Mouse (Mus musculus) liver, embryonic 16.5 days (tissue): ENCODE results near the gene Pcbp3. TPM values are rescaled to one million over a fixed set of nuclear protein-coding genes. Genes with fewer than 3 reads are reported as not detected.

Experiments used
- ATAC-seq: fragments of 200-750 bp; cut with Nextera tagmentation; 2 replicates; pipeline ENCODE4 v1.8.0; 2017; ENCODE audit warnings: low read depth, mild to moderate bottlenecking, moderate number of reproducible peaks, moderate library complexity
- H3K27ac ChIP-seq: fragments of 300-500 bp; sonication (generic); 2 replicates; pipeline ENCODE4 v1.5.1; 2014; ENCODE audit warnings: mild to moderate bottlenecking, low read length
- H3K27me3 ChIP-seq: fragments of 300-500 bp; sonication (generic); 2 replicates; pipeline ENCODE4 v1.6.1; 2014; ENCODE audit warnings: low read depth, low read length, mixed read lengths; ENCODE audit not compliant: control insufficient read depth, insufficient read depth
- H3K36me3 ChIP-seq: fragments of 300-500 bp; sonication (generic); 2 replicates; pipeline ENCODE4 v1.6.1; 2014; ENCODE audit warnings: mild to moderate bottlenecking; ENCODE audit not compliant: control insufficient read depth, insufficient read depth
- H3K4me1 ChIP-seq: fragments of 300-500 bp; sonication (generic); 2 replicates; pipeline ENCODE4 v1.6.1; 2014; ENCODE audit warnings: low read depth, low read length, mixed read lengths; ENCODE audit not compliant: control insufficient read depth
- H3K4me2 ChIP-seq: fragments of 300-500 bp; sonication (generic); 2 replicates; pipeline ENCODE4 v1.6.1; 2014; ENCODE audit warnings: low read depth, low read length, mixed read lengths
- H3K4me3 ChIP-seq: fragments of 300-500 bp; sonication (generic); 2 replicates; pipeline ENCODE4 v1.5.1; 2014; ENCODE audit warnings: low read depth, mild to moderate bottlenecking, low read length
- H3K9ac ChIP-seq: fragments of 300-500 bp; sonication (generic); 2 replicates; pipeline ENCODE4 v1.6.1; 2014; ENCODE audit warnings: low read depth, low read length
- H3K9me3 ChIP-seq: fragments of 300-500 bp; sonication (generic); replicated peaks from 2 replicates; pipeline ENCODE4 v1.6.1; 2016; ENCODE audit warnings: low read length; ENCODE audit not compliant: control insufficient read depth
- WGBS: fragments of 180-500 bp; shearing (Covaris S2); extraction: QIAGEN DNeasy Blood & Tissue Kit; methylation state at CpG from one replicate; pipeline ENCODE4 v1.1.7; 2014; ENCODE audit not compliant: insufficient replicate concordance; 5-methylcytosine and 5-hydroxymethylcytosine counted together
- polyA plus RNA-seq: library from polyadenylated mRNA; unstranded; fragments of >200 nt; fragmentation: Nextera tagmentation; extraction: Ambion mirVana; gene quantifications from 2 replicates; pipeline ENCODE4 v1.2.1, GENCODE M21; 2015

Gene Pcbp3
- polyA plus RNA-seq, 1 experiment from 2014 or later, result 3.8 TPM

DNA sequence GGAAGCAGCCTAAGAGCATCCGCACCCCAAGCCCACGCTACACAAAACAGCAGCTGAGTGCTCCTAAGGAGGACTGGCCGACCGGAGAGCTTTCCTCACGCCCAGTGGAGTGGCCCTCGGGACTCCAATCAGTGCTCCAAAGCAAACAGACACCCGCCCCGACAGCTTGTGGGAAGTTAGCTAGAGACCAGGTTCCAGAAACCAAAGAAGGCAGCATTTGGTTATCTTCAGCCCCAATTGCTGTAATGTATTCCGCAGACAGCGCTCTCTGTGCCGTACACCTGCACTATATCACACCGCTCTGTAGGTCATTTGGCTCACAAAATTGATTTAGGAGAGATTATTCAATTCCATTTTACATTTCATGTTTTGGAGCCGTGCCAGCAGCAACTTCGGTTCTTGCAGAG, 55.7 kb downstream of the Pcbp3 start:
- Histone ChIP-seq H3K9ac (no peak overlapping the region), H3K4me1 (peaks cover 18% of the 10 kb centered on the region), H3K4me2 (peak overlapping the region; percentile 60), H3K27me3 (no peaks in the 10 kb centered on the region), H3K27ac (no peak overlapping the region), H3K4me3 (peak overlapping the region; percentile 35), H3K9me3 (no peaks in the 10 kb centered on the region), H3K36me3 (no peaks in the 10 kb centered on the region)
- whole genome bisulfite sequencing, result 21% methylated on average over 14 of the region's 14 CpGs
- ATAC-seq, result peak; percentile 22; the same call in 1 of the 2 replicates

- Histone ChIP-seq H3K4me2 (no peak overlapping the region), H3K4me1 (peaks cover 18% of the 10 kb centered on the region), H3K36me3 (no peaks in the 10 kb centered on the region), H3K4me3 (no peak overlapping the region), H3K9ac (no peak overlapping the region), H3K27me3 (no peaks in the 10 kb centered on the region), H3K27ac (no peak overlapping the region), H3K9me3 (no peaks in the 10 kb centered on the region)
- 47% methylated on average over 3 of the region's 3 CpGs for whole genome bisulfite sequencing
- no peak for ATAC-seq
Measured at GRCm38 (mm10) chr10:76903694-76904093, 58.0 kb downstream of the Pcbp3 start.

DNA sequence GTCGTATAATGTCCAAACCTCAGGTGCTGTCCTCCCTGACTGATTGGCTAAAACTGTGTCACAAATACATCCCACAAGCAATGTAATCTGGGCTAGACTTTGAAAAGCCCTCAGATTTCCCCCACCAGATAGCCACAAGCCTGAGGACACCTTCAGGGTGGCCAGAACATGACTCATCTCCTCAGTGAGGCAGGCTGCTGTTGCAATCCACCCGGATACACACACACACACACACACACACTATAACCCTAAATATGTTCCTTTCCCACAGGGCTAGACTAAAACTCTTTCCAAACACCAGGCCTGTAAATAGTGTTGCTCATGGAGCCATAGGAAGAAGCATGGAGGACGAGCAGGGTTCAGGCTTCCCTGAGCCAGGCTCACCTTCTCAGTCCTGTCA, 58.6 kb downstream of the Pcbp3 start:
- WGBS, result 65% methylated on average over 3 of the region's 3 CpGs
- Histone ChIP-seq H3K27me3 (no peaks in the 10 kb centered on the region), H3K27ac (no peak overlapping the region), H3K36me3 (no peaks in the 10 kb centered on the region), H3K4me3 (no peak overlapping the region), H3K4me1 (peaks cover 23% of the 10 kb centered on the region), H3K4me2 (no peak overlapping the region), H3K9ac (no peak overlapping the region), H3K9me3 (no peaks in the 10 kb centered on the region)
- no peak for ATAC-seq

GRCm38 (mm10) chr10:76902588-76902987, 59.1 kb downstream of the Pcbp3 start:
- Histone ChIP-seq H3K4me3 (no peak overlapping the region), H3K4me1 (peaks cover 23% of the 10 kb centered on the region), H3K9me3 (no peaks in the 10 kb centered on the region), H3K27me3 (no peaks in the 10 kb centered on the region), H3K4me2 (no peak overlapping the region), H3K27ac (no peak overlapping the region), H3K9ac (no peak overlapping the region), H3K36me3 (no peaks in the 10 kb centered on the region)
- 28% methylated on average over 6 of the region's 6 CpGs for WGBS
- ATAC-seq, result no peak

GRCm38 (mm10) chr10:76898428-76898827, 63.3 kb downstream of the Pcbp3 start:
- H3K4me1 ChIP-seq, result peaks cover 6% of the 10 kb centered on the region
- no peak overlapping the region for H3K4me2 ChIP-seq
- no peak overlapping the region for H3K4me3 ChIP-seq
- no peaks in the 10 kb centered on the region for H3K9me3 ChIP-seq
- H3K36me3 ChIP-seq, result no peaks in the 10 kb centered on the region
- ATAC-seq, result no peak
- no peak overlapping the region for H3K27ac ChIP-seq
- no peaks in the 10 kb centered on the region for H3K27me3 ChIP-seq
- WGBS, result 46% methylated on average over 4 of the region's 4 CpGs
- no peak overlapping the region for H3K9ac ChIP-seq

DNA sequence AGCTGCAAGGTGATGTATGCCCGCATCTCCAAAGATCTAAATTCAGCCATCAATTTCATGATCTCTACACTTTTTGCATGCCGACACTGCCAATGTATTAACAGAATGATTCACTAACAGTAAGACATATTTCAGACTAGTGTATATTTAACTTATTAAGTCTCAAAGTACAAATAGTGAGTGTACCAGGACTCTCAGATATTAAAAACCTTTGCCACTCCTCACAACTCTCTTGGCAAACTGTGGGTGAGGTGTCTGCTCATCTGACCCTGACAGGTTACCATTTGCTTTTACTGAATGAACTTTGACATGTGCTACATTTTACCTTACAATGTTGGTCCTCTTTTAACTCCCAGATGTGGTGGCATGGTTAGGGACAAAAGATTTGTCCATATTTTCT, 70.2 kb downstream of the Pcbp3 start:
- H3K4me2 ChIP-seq, result no peak overlapping the region
- H3K4me1 ChIP-seq, result no peaks in the 10 kb centered on the region
- no peaks in the 10 kb centered on the region for H3K9me3 ChIP-seq
- no peaks in the 10 kb centered on the region for H3K27me3 ChIP-seq
- H3K36me3 ChIP-seq, result no peaks in the 10 kb centered on the region
- H3K9ac ChIP-seq, result no peak overlapping the region
- 67% methylated on average over 2 of the region's 2 CpGs for WGBS
- H3K27ac ChIP-seq, result no peak overlapping the region
- H3K4me3 ChIP-seq, result no peak overlapping the region
- no peak for ATAC-seq

DNA sequence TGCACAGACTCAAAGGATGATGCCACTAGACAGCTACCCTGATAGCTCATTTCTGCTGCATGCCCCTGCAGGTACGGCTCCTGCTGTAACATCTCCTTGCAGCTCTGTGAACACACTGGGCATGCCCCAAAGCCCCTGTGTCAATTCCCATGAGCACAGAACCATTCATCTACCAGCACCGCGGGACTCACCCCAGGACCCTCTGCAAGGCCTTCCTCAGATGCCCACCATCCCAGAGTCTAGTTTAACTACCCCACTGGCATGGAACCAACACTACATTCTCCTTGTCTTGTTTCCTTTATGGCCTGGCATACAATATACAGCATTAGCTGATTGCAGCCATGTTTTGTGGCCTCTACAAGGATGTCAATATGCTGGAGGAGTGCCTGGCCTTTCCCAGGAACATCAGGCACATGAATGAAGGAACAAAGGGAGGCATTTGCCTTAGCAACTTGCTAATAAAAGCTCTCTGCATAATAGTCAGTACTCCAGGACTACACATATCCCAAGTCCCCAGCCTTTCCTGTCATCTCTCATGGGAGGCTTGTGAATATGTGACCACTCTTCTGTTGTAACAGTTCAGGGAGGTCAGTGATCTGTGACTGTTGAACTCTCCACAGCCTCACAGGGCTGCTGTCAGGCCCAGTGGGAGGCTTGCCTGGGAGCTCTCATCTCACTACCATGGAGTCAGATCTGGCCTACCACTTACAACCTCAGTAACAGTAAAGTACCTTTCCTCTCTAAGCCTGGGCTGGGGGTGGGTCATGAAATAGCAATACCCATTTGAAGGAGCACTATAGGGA, 78.0 kb downstream of the Pcbp3 start:
- Histone ChIP-seq H3K9me3 (no peaks in the 10 kb centered on the region), H3K27me3 (no peaks in the 10 kb centered on the region), H3K4me2 (no peak overlapping the region), H3K4me3 (no peak overlapping the region), H3K36me3 (no peaks in the 10 kb centered on the region), H3K4me1 (peaks cover 3% of the 10 kb centered on the region), H3K9ac (no peak overlapping the region), H3K27ac (peak overlapping the region; percentile 48; the same call in 1 of the 2 replicates)
- ATAC-seq, result peak; percentile 85
- 74% methylated on average over 3 of the region's 3 CpGs for WGBS

DNA sequence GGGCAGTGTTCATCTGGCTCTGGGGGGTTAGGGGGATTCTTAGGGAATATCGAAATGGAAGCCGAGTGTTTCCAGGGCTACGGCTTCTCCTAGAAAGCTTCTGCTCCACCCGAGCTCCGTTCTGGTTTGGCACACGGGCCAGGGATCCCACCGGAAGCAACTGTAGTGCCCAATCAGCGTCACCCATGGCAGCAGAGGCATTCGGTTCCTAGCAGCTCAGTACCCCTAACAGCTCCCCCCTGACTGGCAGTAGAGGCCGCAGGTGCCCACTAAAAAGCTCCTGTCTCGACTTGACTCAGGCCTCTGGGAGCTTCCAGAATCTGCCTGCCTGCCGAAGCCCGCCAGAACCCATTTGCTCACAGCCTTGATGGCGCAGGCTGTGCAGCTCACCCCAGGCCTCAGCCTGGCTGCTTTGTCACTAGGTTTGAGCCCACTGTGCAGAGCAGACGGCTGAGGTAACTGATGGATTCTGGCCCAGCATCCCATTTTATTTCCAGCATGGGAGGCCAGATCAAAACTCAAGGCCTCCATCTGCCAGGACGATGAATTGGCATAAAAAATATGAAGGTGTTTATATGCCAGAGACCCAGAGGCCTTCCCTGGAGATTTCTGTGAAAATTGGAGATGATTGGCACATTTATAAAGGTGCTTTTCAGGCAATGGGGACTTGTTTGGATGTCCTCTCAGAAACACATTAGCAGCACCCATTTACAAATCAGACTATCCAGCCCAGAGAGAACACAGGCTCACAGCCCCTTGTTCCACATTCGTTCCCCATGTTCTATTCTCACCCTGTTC, 78.8 kb downstream of the Pcbp3 start:
- no peak overlapping the region for H3K4me2 ChIP-seq
- H3K9me3 ChIP-seq, result no peaks in the 10 kb centered on the region
- H3K36me3 ChIP-seq, result no peaks in the 10 kb centered on the region
- H3K4me3 ChIP-seq, result no peak overlapping the region
- no peak for ATAC-seq
- H3K27ac ChIP-seq, result no peak overlapping the region
- H3K27me3 ChIP-seq, result no peaks in the 10 kb centered on the region
- H3K4me1 ChIP-seq, result peaks cover 3% of the 10 kb centered on the region
- 63% methylated on average over 17 of the region's 17 CpGs for WGBS
- no peak overlapping the region for H3K9ac ChIP-seq

- Histone ChIP-seq H3K9ac (no peak overlapping the region), H3K4me3 (no peak overlapping the region), H3K9me3 (no peaks in the 10 kb centered on the region), H3K4me2 (no peak overlapping the region), H3K27me3 (no peaks in the 10 kb centered on the region), H3K4me1 (peaks cover 3% of the 10 kb centered on the region), H3K27ac (no peak overlapping the region), H3K36me3 (no peaks in the 10 kb centered on the region)
- ATAC-seq, result no peak
- 53% methylated on average over 5 of the region's 5 CpGs for WGBS
Measured at GRCm38 (mm10) chr10:76881900-76882299, 79.8 kb downstream of the Pcbp3 start.
